9 mouse cellular contexts compared by ENCODE assay signal in genomic region chr7:24611709-24612108, GRCm38 (mm10). TPM values are rescaled to one million over a fixed set of nuclear protein-coding genes. Genes with fewer than 3 reads are reported as not detected.
DNase-seq lines count a peak whose midpoint lies in the region; ATAC-seq and TF ChIP-seq lines count a peak whose summit lies in the region.
"Had no signal": no experiment of that assay in that cellular context is flagged by ENCODE, and none has a peak within 500 bp of the region (broad histone marks: within the 10 kb centered on the region; RNA-seq: fewer than 3 reads in every experiment).

No protein-coding gene starts in this region.

- intact Hi-C loops in heart, adult 2 months (cut with DNase I) = loop anchor here (2.0 kb wide), 1 partner anchor 19 kb away; no protein-coding TSS in a partner anchor

- peak overlapping the region; percentile 63 for H3K4me2 ChIP-seq in limb, embryonic 13.5 days (replicated peaks)
- peak overlapping the region; percentile 89 for H3K4me2 ChIP-seq in stomach, embryonic 16.5 days (ENCODE audit: low read depth, low read length)

- no peak for TF ChIP-seq POLR2A in heart, adult 2 months (IDR thresholded peaks at IDR 0.05; ENCODE audit: insufficient read depth, low read depth, low read length)
- TF ChIP-seq POLR2A in spleen, adult 2 months (IDR thresholded peaks at IDR 0.05; ENCODE audit: low read depth, low read length) = no peak

- no peaks in the 10 kb centered on the region for H3K79me2 ChIP-seq in heart, adult 2 months (replicated peaks; ENCODE audit: control insufficient read depth, insufficient read depth, low read length)

- H3K27ac ChIP-seq in heart, adult 2 months = no peak overlapping the region
- H3K27ac ChIP-seq in spleen, adult 2 months (ENCODE audit: insufficient read depth, low read length) = no peak overlapping the region
- H3K27ac ChIP-seq in limb, embryonic 13.5 days = no peak overlapping the region
- H3K27ac ChIP-seq in stomach, embryonic 16.5 days (ENCODE audit: low read length) = peak overlapping the region; percentile 38; the same call in 1 of the 2 replicates

- no peak for TF ChIP-seq EP300 in heart, adult 2 months (IDR thresholded peaks at IDR 0.05; ENCODE audit: insufficient read depth, low read depth, low read length)

- peak overlapping the region; percentile 64 for H3K4me3 ChIP-seq in heart, adult 2 months
- H3K4me3 ChIP-seq in spleen, adult 2 months (ENCODE audit: extremely low read depth, insufficient read depth, insufficient read length) = peak overlapping the region; percentile 91
- H3K4me3 ChIP-seq in limb, embryonic 13.5 days = peak overlapping the region; percentile 42
- H3K4me3 ChIP-seq in stomach, embryonic 16.5 days (replicated peaks; ENCODE audit: low read length) = peak overlapping the region; percentile 63

- no peaks in the 10 kb centered on the region for H3K9me3 ChIP-seq in limb, embryonic 13.5 days
- H3K9me3 ChIP-seq in stomach, embryonic 16.5 days (replicated peaks; ENCODE audit: control insufficient read depth, low read length) = no peaks in the 10 kb centered on the region

- ATAC-seq in limb, embryonic 13.5 days (ENCODE audit: low FRiP score, low read depth) = no peak
- ATAC-seq in stomach, embryonic 16.5 days (ENCODE audit: insufficient read depth, low FRiP score) = no peak

- 0 out of 2 replicates have a peak, but pooled peaks cover 1% of the 10 kb centered on the region for H3K4me1 ChIP-seq in heart, adult 2 months (ENCODE audit: control insufficient read depth, insufficient read depth, low read length)
- H3K4me1 ChIP-seq in spleen, adult 2 months (ENCODE audit: control insufficient read depth, insufficient read depth, insufficient read length) = peaks cover 15% of the 10 kb centered on the region
- peaks cover 23% of the 10 kb centered on the region for H3K4me1 ChIP-seq in limb, embryonic 13.5 days
- peaks cover 13% of the 10 kb centered on the region; the same call in 1 of the 2 replicates for H3K4me1 ChIP-seq in stomach, embryonic 16.5 days (ENCODE audit: control insufficient read depth, insufficient read depth, low read length)

- 15% methylated on average over 7 of the region's 7 CpGs for WGBS in heart, adult 2 months
- 8% methylated on average over 7 of the region's 7 CpGs for WGBS in spleen, adult 2 months
- WGBS in limb, embryonic 13.5 days = 15% methylated on average over 7 of the region's 7 CpGs
- WGBS in stomach, embryonic 16.5 days = 15% methylated on average over 7 of the region's 7 CpGs

- TF ChIP-seq CTCF in heart, adult 2 months (IDR thresholded peaks at IDR 0.05) = no peak
- no peak for TF ChIP-seq CTCF in spleen, adult 2 months (IDR thresholded peaks at IDR 0.05; ENCODE audit: extremely low read depth, insufficient read depth, insufficient read length, insufficient replicate concordance)

- H3K27me3 ChIP-seq in heart, adult 2 months (ENCODE audit: control insufficient read depth, insufficient read depth, low read length) = peaks cover 4% of the 10 kb centered on the region; the same call in 1 of the 2 replicates
- H3K27me3 ChIP-seq in spleen, adult 2 months (ENCODE audit: control insufficient read depth, insufficient read depth, low read length) = no peaks in the 10 kb centered on the region
- peaks cover 68% of the 10 kb centered on the region for H3K27me3 ChIP-seq in limb, embryonic 13.5 days
- peaks cover 16% of the 10 kb centered on the region for H3K27me3 ChIP-seq in stomach, embryonic 16.5 days (ENCODE audit: control insufficient read depth, insufficient read depth, low read length)

- DNase-seq in heart, adult 2 months = no peak
- no peak for DNase-seq in heart, adult 9 months (ENCODE audit: low spot score in 2 of 2)
- no peak for DNase-seq in spleen, adult 2 months (ENCODE audit: low read depth in 1 of 2, low spot score in 2 of 2)
- no peak for DNase-seq in spleen, postnatal 14 days (ENCODE audit: low spot score in 2 of 2)
- no peak for DNase-seq in yolk sac, embryonic 10.5 days (ENCODE audit: low spot score)
- no peak for DNase-seq in urinary bladder, postnatal 14 days (ENCODE audit: low spot score)

- no peaks in the 10 kb centered on the region for H3K36me3 ChIP-seq in heart, adult 2 months (ENCODE audit: control insufficient read depth, insufficient read depth, low read length)
- no peaks in the 10 kb centered on the region; the same call in 1 of the 2 replicates for H3K36me3 ChIP-seq in spleen, adult 2 months (ENCODE audit: control insufficient read depth, insufficient read depth, low read length)
- H3K36me3 ChIP-seq in limb, embryonic 13.5 days = peaks cover 13% of the 10 kb centered on the region; the same call in 1 of the 2 replicates
- H3K36me3 ChIP-seq in stomach, embryonic 16.5 days (ENCODE audit: control insufficient read depth, insufficient read depth, low read length) = no peaks in the 10 kb centered on the region

- no peak overlapping the region for H3K9ac ChIP-seq in heart, adult 2 months (ENCODE audit: low read depth, low read length)
- no peak overlapping the region for H3K9ac ChIP-seq in limb, embryonic 13.5 days
- peak overlapping the region; percentile 80 for H3K9ac ChIP-seq in stomach, embryonic 16.5 days (ENCODE audit: low read length)

RNA-seq across cellular contexts. Expression of gene Phldb3, which starts 1.1 kb away (rescaled TPM):
- total RNA-seq in heart, adult 2 months (2021) = under 1 TPM; 0.27 to 0.34 TPM
- 0.20 and 0.25 TPM in 2 replicates for polyA plus RNA-seq in heart, adult 2 months (2012; rRNA removed)
- 5.2 and 7.6 TPM in 2 replicates for polyA plus RNA-seq in spleen, adult 2 months (2012; rRNA removed)
- polyA plus RNA-seq in limb, embryonic 13.5 days (2015; fragmentation: Nextera tagmentation; extraction: Ambion mirVana) = 0.24 and 0.34 TPM in 2 replicates
- polyA plus RNA-seq in stomach, embryonic 16.5 days (2015; fragmentation: Nextera tagmentation; extraction: Ambion mirVana) = 0.70 and 0.72 TPM in 2 replicates

RNA-seq across cellular contexts. Expression of gene Zfp575, which starts 24.3 kb away (rescaled TPM):
- under 1 TPM in 1 of 2 experiments, not detected in 1; 0.07 TPM for total RNA-seq in heart, adult 2 months (2021)
- 0.08 TPM in 1 of 2 replicates, not detected in the other for polyA plus RNA-seq in heart, adult 2 months (2012; rRNA removed)
- polyA plus RNA-seq in spleen, adult 2 months (2012; rRNA removed) = 0.29 and 0.61 TPM in 2 replicates
- 5.9 and 6.2 TPM in 2 replicates for polyA plus RNA-seq in limb, embryonic 13.5 days (2015; fragmentation: Nextera tagmentation; extraction: Ambion mirVana)
- polyA plus RNA-seq in stomach, embryonic 16.5 days (2015; fragmentation: Nextera tagmentation; extraction: Ambion mirVana) = 3.5 and 4.0 TPM in 2 replicates

RNA-seq across cellular contexts. Expression of gene Ethe1, which starts 24.4 kb away (rescaled TPM):
- total RNA-seq in heart, adult 2 months (2021) = 10 to 100 TPM; 53.2 to 65.2 TPM
- polyA plus RNA-seq in heart, adult 2 months (2012; rRNA removed) = 50.4 and 57.3 TPM in 2 replicates
- 23.2 and 27.3 TPM in 2 replicates for polyA plus RNA-seq in spleen, adult 2 months (2012; rRNA removed)
- 28.2 TPM in 2 replicates for polyA plus RNA-seq in limb, embryonic 13.5 days (2015; fragmentation: Nextera tagmentation; extraction: Ambion mirVana)
- 35.6 and 43.4 TPM in 2 replicates for polyA plus RNA-seq in stomach, embryonic 16.5 days (2015; fragmentation: Nextera tagmentation; extraction: Ambion mirVana)

RNA-seq across cellular contexts. Expression of gene Lypd3, which starts 24.6 kb away (rescaled TPM):
- total RNA-seq in heart, adult 2 months (2021) = not detected
- not detected in 2 replicates for polyA plus RNA-seq in heart, adult 2 months (2012; rRNA removed)
- polyA plus RNA-seq in spleen, adult 2 months (2012; rRNA removed) = not detected in 2 replicates
- 7.9 and 10.2 TPM in 2 replicates for polyA plus RNA-seq in limb, embryonic 13.5 days (2015; fragmentation: Nextera tagmentation; extraction: Ambion mirVana)
- polyA plus RNA-seq in stomach, embryonic 16.5 days (2015; fragmentation: Nextera tagmentation; extraction: Ambion mirVana) = 95.4 and 131 TPM in 2 replicates
- total RNA-seq: granulocyte monocyte progenitor cell, adult 5-6 weeks had no signal
